Mouse (Mus musculus) splenic B cell, adult 2 months (primary cell): ENCODE measurements around the gene Tnfrsf23.

Experiments
- DNase-seq: peaks from one replicate; pipeline ENCODE4 v3.0.0-alpha.2; 2011; ENCODE audit warnings: low read depth, low spot score
- H3K27me3 ChIP-seq: 2 replicates; pipeline ENCODE4 v1.6.1; 2012; ENCODE audit warnings: mild to moderate bottlenecking, low read length, moderate library complexity, mixed read lengths; ENCODE audit not compliant: control insufficient read depth, poor library complexity, insufficient read depth, severe bottlenecking
- H3K36me3 ChIP-seq: 2 replicates; pipeline ENCODE4 v1.6.1; 2012; ENCODE audit warnings: mild to moderate bottlenecking, low read length, moderate library complexity, mixed read lengths; ENCODE audit not compliant: control insufficient read depth, poor library complexity, insufficient read depth, severe bottlenecking

The Tnfrsf23 gene

GRCm38 (mm10) chr7:143685359-143686067 is at the start of gene Tnfrsf23:
Gene Tnfrsf23, minus strand, starts transcription at chr7:143685872.
- no peaks in the 10 kb centered on the region for H3K27me3 ChIP-seq
- peaks cover 2% of the 10 kb centered on the region; the same call in 1 of the 2 replicates for H3K36me3 ChIP-seq
- DNase-seq: peak; percentile 88

GRCm38 (mm10) chr7:143733746-143734145 is 48.1 kb upstream of the Tnfrsf23 start:
- no peaks in the 10 kb centered on the region for H3K27me3 ChIP-seq
- H3K36me3 ChIP-seq: no peaks in the 10 kb centered on the region
- no peak for DNase-seq

GRCm38 (mm10) chr7:143729886-143730285 is 44.2 kb upstream of the Tnfrsf23 start:
- DNase-seq: no peak

GRCm38 (mm10) chr7:143726396-143726795 is 40.7 kb upstream of the Tnfrsf23 start:
- H3K27me3 ChIP-seq: no peaks in the 10 kb centered on the region
- H3K36me3 ChIP-seq: no peaks in the 10 kb centered on the region
- DNase-seq: no peak

More at GRCm38 (mm10) chr7:143729886-143730285, 44.2 kb upstream of the Tnfrsf23 start:
- Histone ChIP-seq H3K36me3 (no peaks in the 10 kb centered on the region), H3K27me3 (no peaks in the 10 kb centered on the region)

GRCm38 (mm10) chr7:143723841-143724240 is 38.2 kb upstream of the Tnfrsf23 start:
- DNase-seq: no peak
- no peaks in the 10 kb centered on the region for H3K36me3 ChIP-seq
- H3K27me3 ChIP-seq: no peaks in the 10 kb centered on the region

- Histone ChIP-seq H3K27me3 (no peaks in the 10 kb centered on the region), H3K36me3 (no peaks in the 10 kb centered on the region)
- no peak for DNase-seq
These were observed 37.0 kb upstream of the Tnfrsf23 start for GRCm38 (mm10) chr7:143722646-143723045.

- Histone ChIP-seq H3K27me3 (no peaks in the 10 kb centered on the region), H3K36me3 (no peaks in the 10 kb centered on the region)
- no peak for DNase-seq
These were observed 32.1 kb upstream of the Tnfrsf23 start for GRCm38 (mm10) chr7:143717811-143718210.

- no peaks in the 10 kb centered on the region for H3K27me3 ChIP-seq
- peak; percentile 45 for DNase-seq
These were observed 27.7 kb upstream of the Tnfrsf23 start for GRCm38 (mm10) chr7:143713421-143713820.

GRCm38 (mm10) chr7:143712771-143713348 is 27.2 kb upstream of the Tnfrsf23 start:
- no peaks in the 10 kb centered on the region for H3K27me3 ChIP-seq
- no peaks in the 10 kb centered on the region for H3K36me3 ChIP-seq
- DNase-seq: peak; percentile 48

More at GRCm38 (mm10) chr7:143713421-143713820, 27.7 kb upstream of the Tnfrsf23 start:
- H3K36me3 ChIP-seq: no peaks in the 10 kb centered on the region

GRCm38 (mm10) chr7:143712023-143712422 is 26.4 kb upstream of the Tnfrsf23 start:
- no peaks in the 10 kb centered on the region for H3K36me3 ChIP-seq
- H3K27me3 ChIP-seq: no peaks in the 10 kb centered on the region
- DNase-seq: no peak

GRCm38 (mm10) chr7:143711381-143711780 is 25.7 kb upstream of the Tnfrsf23 start:
- no peaks in the 10 kb centered on the region for H3K27me3 ChIP-seq

GRCm38 (mm10) chr7:143709395-143709794 is 23.7 kb upstream of the Tnfrsf23 start:
- no peak for DNase-seq
- peaks cover 4% of the 10 kb centered on the region for H3K36me3 ChIP-seq
- no peaks in the 10 kb centered on the region for H3K27me3 ChIP-seq

More at GRCm38 (mm10) chr7:143711381-143711780, 25.7 kb upstream of the Tnfrsf23 start:
- no peaks in the 10 kb centered on the region for H3K36me3 ChIP-seq
- DNase-seq: no peak

- Histone ChIP-seq H3K27me3 (no peaks in the 10 kb centered on the region), H3K36me3 (peaks cover 4% of the 10 kb centered on the region)
- peak; percentile 94 for DNase-seq
These were observed 21.2 kb upstream of the Tnfrsf23 start for GRCm38 (mm10) chr7:143706697-143707438.

GRCm38 (mm10) chr7:143696140-143696539 is 10.5 kb upstream of the Tnfrsf23 start:
- no peaks in the 10 kb centered on the region for H3K27me3 ChIP-seq
- DNase-seq: peak; percentile 81
- peaks cover 9% of the 10 kb centered on the region for H3K36me3 ChIP-seq

- no peak for DNase-seq
- H3K36me3 ChIP-seq: peaks cover 10% of the 10 kb centered on the region
These were observed 8.9 kb upstream of the Tnfrsf23 start for GRCm38 (mm10) chr7:143694550-143694949.

More at GRCm38 (mm10) chr7:143694550-143694949, 8.9 kb upstream of the Tnfrsf23 start:
- no peaks in the 10 kb centered on the region for H3K27me3 ChIP-seq
